Mouse (Mus musculus) liver, embryonic 14.5 days (tissue): ENCODE measurements around the gene Ddx27. TPM values are rescaled to one million over a fixed set of nuclear protein-coding genes. Genes with fewer than 3 reads are reported as not detected.

Source experiments
- ATAC-seq: fragments of 200-750 bp; cut with Nextera tagmentation; 2 replicates; pipeline ENCODE4 v1.8.0; 2017; ENCODE audit warnings: moderate number of reproducible peaks, mild to moderate bottlenecking, moderate library complexity; ENCODE audit not compliant: insufficient read depth
- DNase-seq, 3 experiments: peaks; one replicate each; pipeline ENCODE4 v3.0.0-alpha.2; 2012 to 2013; ENCODE audit warnings: low read depth in 3 of 3, low spot score in 3 of 3
- H3K27ac ChIP-seq: fragments of 300-500 bp; sonication (generic); 2 replicates; pipeline ENCODE4 v1.5.1; 2014; ENCODE audit warnings: moderate library complexity, mild to moderate bottlenecking, control low read depth, inconsistent platforms
- H3K27me3 ChIP-seq: fragments of 300-500 bp; sonication (generic); 2 replicates; pipeline ENCODE4 v1.6.1; 2014; ENCODE audit warnings: mild to moderate bottlenecking, low read length, moderate library complexity; ENCODE audit not compliant: control insufficient read depth, insufficient read depth
- H3K36me3 ChIP-seq: fragments of 300-500 bp; sonication (generic); replicated peaks from 2 replicates; pipeline ENCODE4 v1.6.1; 2014; ENCODE audit warnings: low read depth; ENCODE audit not compliant: control insufficient read depth, insufficient read depth
- H3K4me1 ChIP-seq, 2 experiments: fragments of 200-500 bp in 1 of 2; fragments of 300-500 bp in 1 of 2; sonication (generic) in 1 of 2; replicated peaks; 2 replicates each; pipeline ENCODE4 v1.6.1; 2012 to 2014; ENCODE audit warnings: antibody characterized with exemption in 1 of 2, inconsistent platforms in 1 of 2, low read length in 1 of 2; ENCODE audit not compliant: control insufficient read depth in 2 of 2, insufficient read depth in 2 of 2
- H3K4me2 ChIP-seq: fragments of 300-500 bp; sonication (generic); 2 replicates; pipeline ENCODE4 v1.6.1; 2014; ENCODE audit warnings: low read depth, mild to moderate bottlenecking, control low read depth, moderate library complexity
- H3K4me3 ChIP-seq, 2 experiments: fragments of 200-500 bp in 1 of 2; fragments of 300-500 bp in 1 of 2; sonication (generic) in 1 of 2; 2 replicates each; pipeline ENCODE4 v1.5.1; 2012 to 2014; ENCODE audit warnings: low read depth in 2 of 2, low read length in 2 of 2, mild to moderate bottlenecking in 2 of 2, control low read depth in 1 of 2, inconsistent platforms in 1 of 2, moderate library complexity in 1 of 2; ENCODE audit not compliant: insufficient read depth in 1 of 2
- H3K9ac ChIP-seq: fragments of 300-500 bp; sonication (generic); replicated peaks from 2 replicates; pipeline ENCODE4 v1.6.1; 2014; ENCODE audit warnings: mild to moderate bottlenecking, control low read depth, moderate library complexity
- H3K9me3 ChIP-seq: fragments of 300-500 bp; sonication (generic); 2 replicates; pipeline ENCODE4 v1.6.1; 2016; ENCODE audit warnings: low read length, mixed read lengths; ENCODE audit not compliant: control insufficient read depth
- CTCF ChIP-seq: IDR thresholded peaks from 2 replicates; pipeline ENCODE4 v1.5.1; 2016; ENCODE audit warnings: antibody characterized with exemption, low read depth, control low read depth
- EP300 ChIP-seq: IDR thresholded peaks from 2 replicates; pipeline ENCODE4 v1.6.1; 2016; ENCODE audit warnings: antibody characterized with exemption, low read depth
- whole genome bisulfite sequencing: fragments of 180-500 bp; shearing (Covaris S2); extraction: QIAGEN DNeasy Blood & Tissue Kit; methylation state at CpG from one replicate; pipeline ENCODE4 v1.1.7; 2014; ENCODE audit not compliant: insufficient replicate concordance; 5-methylcytosine and 5-hydroxymethylcytosine counted together
- polyA plus RNA-seq, 2 experiments: library from polyadenylated mRNA; depleted of rRNA in 1 of 2; stranded (reverse) in 1 of 2; unstranded in 1 of 2; fragments of >200 nt; fragmentation: Nextera tagmentation in 1 of 2; extraction: Ambion mirVana in 1 of 2; gene quantifications; 2 replicates each; pipeline versions ENCODE4 v1.2.1 to v1.2.3; 2012 to 2014

Gene Ddx27
- polyA plus RNA-seq, 2 experiments, result 26.5 to 39.5 TPM

DNA sequence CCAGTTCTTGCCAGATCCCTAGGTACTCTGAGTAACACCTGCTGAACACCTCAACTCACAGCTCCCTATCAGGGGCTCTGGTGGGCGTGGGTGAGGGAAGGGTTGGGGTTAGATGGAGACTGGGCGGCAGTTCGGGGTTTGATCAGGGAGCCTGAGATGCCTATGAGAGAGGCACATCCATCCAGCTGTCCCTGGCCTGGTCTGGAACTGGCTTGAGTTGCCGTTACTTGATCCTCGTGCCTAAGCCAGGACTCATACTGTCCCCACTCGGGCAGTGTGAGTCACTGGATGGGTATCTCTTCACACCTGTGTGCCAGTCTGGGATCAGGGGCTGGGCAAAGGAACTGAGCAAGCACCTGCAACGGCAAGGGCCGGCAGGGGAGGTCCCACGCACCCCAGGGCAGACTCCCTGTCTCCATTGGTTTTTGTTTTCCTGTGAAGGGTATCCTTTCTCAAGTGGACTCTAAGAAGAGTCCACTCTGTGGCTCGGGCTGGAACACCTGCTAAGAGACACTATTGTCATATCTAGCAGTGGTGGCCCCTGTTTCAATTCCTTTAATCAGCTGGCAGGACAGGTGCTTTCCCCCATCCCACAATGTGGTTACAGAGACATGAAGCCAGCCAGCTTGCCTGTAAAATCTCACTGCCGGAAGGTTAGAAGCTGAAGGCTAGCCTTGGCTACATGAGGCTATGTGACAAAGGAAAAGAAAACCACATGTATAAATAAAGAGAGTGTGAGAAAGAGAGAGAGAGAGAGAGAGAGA, 62.4 kb downstream of the Ddx27 start:
- DNase-seq, result no peak
- Histone ChIP-seq H3K27me3 (no peaks in the 10 kb centered on the region), H3K27ac (no peak overlapping the region), H3K4me1 (no peaks in the 10 kb centered on the region), H3K4me3 (no peak overlapping the region), H3K4me2 (no peak overlapping the region), H3K36me3 (no peaks in the 10 kb centered on the region), H3K9ac (no peak overlapping the region), H3K9me3 (no peaks in the 10 kb centered on the region)
- ATAC-seq, result no peak
- TF ChIP-seq EP300 (no peak), CTCF (no peak)
- 63% methylated on average over 11 of the region's 11 CpGs for WGBS

DNA sequence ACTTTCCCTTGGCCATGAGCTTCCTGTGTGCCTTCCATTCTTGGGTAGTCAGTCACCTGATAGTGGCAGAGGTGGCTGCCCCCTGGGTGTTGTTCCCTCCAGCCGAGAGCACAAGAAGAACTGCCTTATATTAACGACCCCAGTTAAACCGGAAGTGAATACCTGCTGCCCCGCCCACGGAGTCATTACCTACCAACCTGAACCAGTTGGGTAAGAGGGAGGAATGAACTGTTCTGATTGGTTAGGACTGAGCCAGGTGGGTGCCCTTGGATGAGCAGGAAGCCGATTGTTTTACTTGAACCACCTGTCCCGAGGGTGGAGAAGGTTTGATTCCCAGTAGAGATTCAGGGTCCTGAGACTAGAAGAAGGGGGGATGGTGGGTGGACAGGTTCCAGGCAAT, 63.5 kb downstream of the Ddx27 start:
- Histone ChIP-seq H3K27ac (no peak overlapping the region), H3K4me1 (no peaks in the 10 kb centered on the region), H3K27me3 (no peaks in the 10 kb centered on the region), H3K9me3 (no peaks in the 10 kb centered on the region), H3K4me2 (no peak overlapping the region), H3K9ac (no peak overlapping the region), H3K36me3 (no peaks in the 10 kb centered on the region), H3K4me3 (no peak overlapping the region)
- DNase-seq, result no peak
- no peak for ATAC-seq
- 29% methylated on average over 7 of the region's 7 CpGs for WGBS
- no peak for TF ChIP-seq EP300
- no peak for TF ChIP-seq CTCF

DNA sequence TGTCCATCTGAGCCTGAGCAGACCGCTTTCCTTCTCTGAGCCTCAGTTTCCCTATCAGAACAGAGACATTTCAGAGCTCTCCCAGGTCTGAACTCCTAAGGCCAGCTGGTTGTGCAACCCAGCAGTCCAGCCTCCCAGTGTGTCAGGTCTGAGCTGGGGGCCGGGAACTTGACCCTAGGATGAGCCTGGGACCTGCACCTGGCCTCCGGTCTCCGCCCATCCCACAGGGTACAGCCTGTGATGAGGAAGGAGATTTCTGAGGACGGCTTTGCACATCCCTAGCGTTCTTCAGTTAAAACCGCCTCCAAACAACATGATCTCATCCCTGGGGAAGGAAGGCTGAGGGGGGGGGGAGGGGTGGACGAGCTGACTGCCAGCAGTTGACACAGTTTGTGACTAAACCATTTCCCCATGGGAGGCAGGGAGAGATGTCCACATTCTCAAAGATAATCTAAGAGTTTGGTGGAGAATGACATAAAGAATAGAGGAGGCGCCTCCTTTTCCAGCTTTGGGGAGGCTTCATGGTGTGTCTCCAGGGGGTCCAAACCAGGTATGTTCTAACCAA, 64.0 kb downstream of the Ddx27 start:
- DNase-seq (no peak), ATAC-seq (no peak)
- Histone ChIP-seq H3K36me3 (no peaks in the 10 kb centered on the region), H3K9me3 (no peaks in the 10 kb centered on the region), H3K9ac (no peak overlapping the region), H3K27me3 (no peaks in the 10 kb centered on the region), H3K4me3 (no peak overlapping the region), H3K4me1 (no peaks in the 10 kb centered on the region), H3K27ac (no peak overlapping the region), H3K4me2 (no peak overlapping the region)
- no peak for TF ChIP-seq EP300
- no peak for TF ChIP-seq CTCF
- 41% methylated on average over 9 of the region's 9 CpGs for WGBS

DNA sequence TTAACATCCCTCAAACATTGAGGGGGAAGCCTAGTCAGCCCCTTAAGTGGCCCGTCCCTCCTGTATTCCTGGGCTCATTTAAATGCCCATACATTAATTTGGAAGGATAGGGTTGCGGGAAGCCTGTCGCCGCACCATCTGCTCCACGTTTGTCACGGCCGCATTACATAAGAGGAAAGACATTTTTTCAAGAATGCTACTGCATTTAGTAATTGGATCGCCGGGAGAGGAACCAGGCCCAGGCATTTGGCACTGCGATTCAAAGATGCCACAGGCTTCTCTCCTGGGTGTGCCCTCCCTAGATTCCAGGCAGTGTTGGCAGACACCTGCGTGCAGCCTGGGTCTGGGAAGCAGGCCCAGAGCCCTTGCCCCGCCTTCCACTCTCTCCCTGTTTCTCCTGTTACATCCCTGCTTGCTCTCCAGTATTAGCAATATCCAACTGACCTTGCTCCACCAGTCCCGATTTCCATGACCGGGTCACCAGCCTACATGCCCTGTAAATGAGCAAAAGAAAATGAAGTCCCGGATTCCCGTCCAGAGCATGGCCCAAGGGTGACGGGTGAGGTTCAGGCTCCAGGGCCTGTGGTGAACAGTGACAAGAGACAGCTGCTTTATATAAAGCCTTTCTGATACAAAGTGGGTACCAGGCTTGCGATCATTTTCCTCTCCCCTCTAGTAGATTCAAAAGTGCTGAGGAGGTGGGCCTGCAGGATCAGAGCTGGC, 64.7 kb downstream of the Ddx27 start:
- no peak for DNase-seq
- H3K9me3 ChIP-seq, result no peaks in the 10 kb centered on the region
- no peak overlapping the region for H3K9ac ChIP-seq
- no peaks in the 10 kb centered on the region for H3K36me3 ChIP-seq
- no peak for ATAC-seq
- no peak overlapping the region for H3K4me2 ChIP-seq
- no peak overlapping the region for H3K27ac ChIP-seq
- H3K27me3 ChIP-seq, result no peaks in the 10 kb centered on the region
- no peak for TF ChIP-seq CTCF
- no peak for TF ChIP-seq EP300
- no peaks in the 10 kb centered on the region for H3K4me1 ChIP-seq
- WGBS, result 68% methylated on average over 18 of the region's 18 CpGs
- no peak overlapping the region for H3K4me3 ChIP-seq

DNA sequence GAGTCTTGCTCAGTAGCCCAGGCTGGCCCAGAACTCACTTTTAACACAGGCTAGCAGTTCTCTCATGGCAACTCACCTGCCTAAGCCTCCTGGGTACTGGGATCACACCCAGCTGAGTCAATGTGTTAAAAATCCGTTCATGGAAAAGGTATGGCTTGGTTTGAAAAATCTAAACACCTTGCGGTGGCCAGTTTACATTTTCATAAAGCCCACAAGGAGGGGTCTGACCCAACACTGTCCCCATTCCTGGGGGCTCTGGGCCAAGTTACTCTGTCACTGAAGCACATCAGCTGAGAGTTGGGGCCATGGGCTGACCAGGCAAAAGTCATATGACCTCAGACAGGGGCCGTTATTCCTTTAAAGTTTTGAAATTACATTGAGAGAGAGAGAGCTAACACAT, 65.4 kb downstream of the Ddx27 start:
- Histone ChIP-seq H3K27me3 (no peaks in the 10 kb centered on the region), H3K4me1 (no peaks in the 10 kb centered on the region), H3K9me3 (no peaks in the 10 kb centered on the region), H3K9ac (no peak overlapping the region), H3K4me3 (no peak overlapping the region), H3K27ac (no peak overlapping the region), H3K4me2 (no peak overlapping the region), H3K36me3 (no peaks in the 10 kb centered on the region)
- WGBS, result 59% methylated on average over 3 of the region's 3 CpGs
- ATAC-seq, result no peak
- no peak for DNase-seq
- TF ChIP-seq EP300 (no peak), CTCF (no peak)
